Mouse (Mus musculus) cerebellum, adult 9-10 months (tissue): Measurements from ENCODE around the gene Eloa.
A peak's percentile ranks its signal among the peaks of the same experiment; 100 is the strongest.

Source experiments
- DNase-seq: peaks from one replicate; pipeline ENCODE4 v3.0.0; 2022

Eloa gene

GRCm38 (mm10) chr4:136028689-136029088, 7.1 kb upstream of the Eloa start:
- no peak for DNase-seq

GRCm38 (mm10) chr4:136028132-136028564, 6.6 kb upstream of the Eloa start:
- no peak for DNase-seq

- no peak for DNase-seq
Observed at GRCm38 (mm10) chr4:136027416-136028131, 6.0 kb upstream of the Eloa start.

DNA sequence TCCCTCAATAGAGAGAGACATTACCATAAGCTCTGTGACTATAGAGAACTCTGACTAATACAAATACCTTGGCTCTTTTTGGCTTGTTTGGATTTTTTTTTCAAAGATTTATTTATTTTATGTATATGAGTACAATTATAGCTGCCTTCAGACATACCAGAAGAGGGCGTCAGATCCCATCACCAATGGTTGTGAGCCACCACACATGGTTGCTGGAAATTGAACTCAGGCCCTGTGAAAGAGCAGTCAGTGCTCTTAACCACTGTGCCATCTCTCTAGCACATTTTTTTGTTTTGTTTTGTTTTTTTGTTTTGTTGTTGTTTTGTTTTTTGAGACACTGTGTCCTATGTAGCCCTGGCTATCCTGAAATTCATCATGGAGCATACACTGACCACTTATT, 3.8 kb upstream of the Eloa start:
- no peak for DNase-seq

GRCm38 (mm10) chr4:136022924-136023323, 1.4 kb upstream of the Eloa start:
- DNase-seq, result peak; percentile 42

DNA sequence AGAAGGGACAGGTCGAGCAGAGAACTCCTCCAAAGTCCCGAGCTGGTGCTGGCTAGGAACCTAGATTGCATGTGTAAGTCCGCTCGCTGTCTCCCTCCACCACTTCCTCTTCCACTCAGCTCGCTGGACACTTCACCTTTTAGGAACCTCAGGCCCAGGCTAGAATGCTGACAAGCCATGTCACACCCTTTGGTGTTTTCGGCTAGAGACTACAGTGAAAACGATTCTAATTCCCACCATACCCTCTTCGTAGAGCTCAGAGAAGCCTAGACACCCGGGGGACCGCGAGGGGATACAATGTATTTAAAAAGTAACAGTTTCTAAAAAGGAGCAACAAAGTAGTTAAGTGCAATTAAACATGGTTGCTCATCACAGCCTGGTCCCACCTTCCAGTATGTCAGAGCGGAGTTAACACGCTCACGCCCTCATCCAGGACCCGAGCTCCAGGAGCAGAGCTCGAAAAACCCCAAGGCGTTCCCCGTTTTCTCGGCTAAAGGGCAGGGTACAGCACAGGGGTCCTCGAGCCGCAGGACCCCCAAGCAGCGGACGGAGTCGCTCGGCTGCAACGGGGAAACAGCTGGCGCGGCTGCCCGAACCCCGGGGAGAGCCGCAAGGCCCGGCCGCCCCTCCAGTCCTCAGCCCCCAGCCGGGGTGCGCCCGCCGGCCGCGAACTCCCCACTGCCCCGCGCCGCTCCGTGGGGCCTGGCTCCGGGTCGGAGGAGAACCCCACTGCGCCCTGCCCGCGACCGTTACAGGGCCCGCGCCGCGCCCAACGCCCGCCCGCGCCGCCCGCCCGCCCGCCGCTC, 617 bp downstream of the Eloa start:
- DNase-seq, result no peak

- no peak for DNase-seq
Observed at GRCm38 (mm10) chr4:136016059-136016602, 5.4 kb downstream of the Eloa start.

DNA sequence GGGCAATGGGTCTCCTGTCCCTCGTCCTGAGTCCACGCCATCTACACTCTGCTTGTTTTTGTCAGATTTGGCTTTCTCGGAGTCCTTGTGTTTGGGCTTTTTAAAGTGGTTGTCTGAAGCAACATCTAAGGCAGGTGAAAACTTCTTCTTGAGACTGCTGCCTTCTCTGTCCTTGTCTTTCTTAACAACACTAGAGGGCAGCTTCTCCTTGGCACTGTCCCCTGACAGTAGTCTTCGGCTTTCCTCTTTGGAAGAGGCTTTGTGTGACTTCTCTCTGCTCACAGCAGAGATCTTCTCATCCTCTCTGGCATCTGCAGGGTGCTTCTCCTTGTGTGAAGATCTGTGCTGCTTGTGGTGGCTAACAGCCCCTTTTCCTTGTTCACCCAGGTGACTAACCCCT, 11.0 kb downstream of the Eloa start:
- no peak for DNase-seq

GRCm38 (mm10) chr4:136008782-136009447, 12.6 kb downstream of the Eloa start:
- no peak for DNase-seq

GRCm38 (mm10) chr4:136006821-136007220, 14.7 kb downstream of the Eloa start:
- no peak for DNase-seq

GRCm38 (mm10) chr4:136004921-136005320, 16.6 kb downstream of the Eloa start:
- DNase-seq, result no peak

- no peak for DNase-seq
Observed at GRCm38 (mm10) chr4:136004107-136004675, 17.4 kb downstream of the Eloa start.

- DNase-seq, result no peak
Observed at GRCm38 (mm10) chr4:135995118-135995517, 26.4 kb downstream of the Eloa start.

GRCm38 (mm10) chr4:135993941-135994340, 27.6 kb downstream of the Eloa start:
- DNase-seq, result no peak

DNA sequence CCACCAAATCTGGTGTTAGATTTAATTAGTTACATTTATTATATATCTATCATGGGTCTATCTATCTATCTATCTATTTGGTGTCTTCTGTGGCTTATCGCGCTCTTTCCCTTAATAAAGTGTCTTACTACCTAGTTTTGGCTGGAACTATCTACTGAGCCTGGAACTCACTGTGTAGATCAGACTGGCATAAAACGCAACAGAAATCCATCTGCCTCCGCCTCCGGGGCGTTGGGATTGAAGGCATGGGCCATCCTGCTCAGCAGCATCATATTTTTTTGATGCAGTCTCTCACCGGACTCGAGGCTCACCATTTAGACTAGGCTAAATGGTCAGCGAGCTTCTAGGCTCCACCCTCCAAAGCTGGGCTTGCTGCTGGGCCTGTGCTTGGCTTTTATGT, 33.8 kb downstream of the Eloa start:
- DNase-seq, result peak; percentile 47

GRCm38 (mm10) chr4:135986943-135987710, 34.4 kb downstream of the Eloa start, which contains the start of gene Pithd1:
Pithd1 (minus strand) TSS chr4:135987264.
- peak; percentile 94 for DNase-seq

DNA sequence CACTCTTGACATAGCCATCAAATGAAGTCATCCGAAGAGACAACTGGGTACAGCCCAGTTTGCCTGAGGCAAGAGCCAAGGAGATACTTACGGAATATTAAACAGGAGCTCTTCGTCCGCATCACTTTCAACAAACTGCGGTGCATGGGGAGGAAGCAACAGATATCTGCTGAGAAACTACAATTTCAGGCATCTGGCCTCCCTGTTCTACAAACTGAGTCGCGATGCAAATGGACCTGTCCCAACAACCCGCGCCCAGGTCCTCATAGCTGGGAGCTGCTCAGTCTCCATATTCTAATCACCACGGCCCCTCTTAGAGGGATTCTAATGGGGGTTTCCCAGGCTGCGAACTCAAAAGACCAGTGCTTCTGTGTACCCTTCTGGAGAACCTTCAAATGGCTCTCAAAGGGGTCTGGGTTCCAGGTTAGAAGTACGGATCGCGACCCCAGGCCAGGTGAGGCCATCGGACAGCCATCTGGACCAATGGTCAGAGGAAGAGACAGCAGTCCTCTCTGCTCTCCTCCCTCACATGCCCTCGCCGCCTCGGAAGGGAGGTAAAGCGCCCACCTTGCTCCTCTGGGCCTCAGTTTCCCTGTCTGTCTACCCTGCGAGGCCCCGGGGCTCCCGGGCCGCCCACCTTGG, 35.1 kb downstream of the Eloa start:
- DNase-seq, result peak; percentile 35

- DNase-seq, result no peak
Observed at GRCm38 (mm10) chr4:135985769-135986168, 35.8 kb downstream of the Eloa start.

GRCm38 (mm10) chr4:135985193-135985592, 36.4 kb downstream of the Eloa start:
- no peak for DNase-seq

- DNase-seq, result no peak
Observed at GRCm38 (mm10) chr4:135984556-135984955, 37.0 kb downstream of the Eloa start.

GRCm38 (mm10) chr4:135981524-135982063, 40.0 kb downstream of the Eloa start:
- peak; percentile 56 for DNase-seq
